Mouse (Mus musculus) gonadal fat pad, adult 2 months (tissue): ENCODE measurements around the gene Prim2. TPM values are rescaled to one million over a fixed set of nuclear protein-coding genes. Genes with fewer than 3 reads are reported as not detected.

Source experiments
- DNase-seq: peaks from one replicate; pipeline ENCODE4 v3.0.0-alpha.2; 2012; ENCODE audit warnings: low read depth
- polyA plus RNA-seq: library from polyadenylated mRNA; depleted of rRNA; stranded (reverse); fragments of >200 nt; gene quantifications from 2 replicates; pipeline ENCODE4 v1.2.3, GENCODE M21; 2012

Prim2 gene
- polyA plus RNA-seq, 1 experiment: 4.7 TPM

- DNase-seq: no peak
Measured at GRCm38 (mm10) chr1:33604087-33604699, 65.4 kb downstream of the Prim2 start.

- no peak for DNase-seq
Measured at GRCm38 (mm10) chr1:33599698-33600097, 69.9 kb downstream of the Prim2 start.

GRCm38 (mm10) chr1:33599019-33599667, 70.5 kb downstream of the Prim2 start:
- DNase-seq: no peak

- no peak for DNase-seq
Measured at GRCm38 (mm10) chr1:33597043-33597442, 72.6 kb downstream of the Prim2 start.

- no peak for DNase-seq
Measured at GRCm38 (mm10) chr1:33595936-33596335, 73.7 kb downstream of the Prim2 start.

- DNase-seq: no peak
Measured at GRCm38 (mm10) chr1:33594966-33595365, 74.6 kb downstream of the Prim2 start.

GRCm38 (mm10) chr1:33593718-33594388, 75.7 kb downstream of the Prim2 start:
- DNase-seq: no peak

- no peak for DNase-seq
Measured at GRCm38 (mm10) chr1:33591997-33592608, 77.5 kb downstream of the Prim2 start.

GRCm38 (mm10) chr1:33590556-33591411, 78.8 kb downstream of the Prim2 start:
- no peak for DNase-seq

- no peak for DNase-seq
Measured at GRCm38 (mm10) chr1:33589531-33589930, 80.1 kb downstream of the Prim2 start.

- no peak for DNase-seq
Measured at GRCm38 (mm10) chr1:33588557-33588956, 81.0 kb downstream of the Prim2 start.

- no peak for DNase-seq
Measured at GRCm38 (mm10) chr1:33584590-33584978, 85.0 kb downstream of the Prim2 start.

- DNase-seq: peak; percentile 20
Measured at GRCm38 (mm10) chr1:33583817-33584589, 85.6 kb downstream of the Prim2 start.

- DNase-seq: no peak
Measured at GRCm38 (mm10) chr1:33578593-33578992, 91.0 kb downstream of the Prim2 start.

GRCm38 (mm10) chr1:33574459-33574858, 95.1 kb downstream of the Prim2 start:
- DNase-seq: no peak

- no peak for DNase-seq
Measured at GRCm38 (mm10) chr1:33565764-33566401, 103.7 kb downstream of the Prim2 start.

- DNase-seq: no peak
Measured at GRCm38 (mm10) chr1:33564032-33564431, 105.6 kb downstream of the Prim2 start.

GRCm38 (mm10) chr1:33563611-33564010, 106.0 kb downstream of the Prim2 start:
- no peak for DNase-seq

GRCm38 (mm10) chr1:33556638-33557037, 113.0 kb downstream of the Prim2 start:
- peak; percentile 42 for DNase-seq

GRCm38 (mm10) chr1:33555626-33556025, 114.0 kb downstream of the Prim2 start:
- no peak for DNase-seq
